Mouse (Mus musculus) kidney, adult 2 months (tissue): ENCODE data around the gene Edn2. TPM values are rescaled to one million over a fixed set of nuclear protein-coding genes. Genes with fewer than 3 reads are reported as not detected.

Source experiments
- DNase-seq: peaks from one replicate; pipeline ENCODE4 v3.0.0; 2021
- H3K27ac ChIP-seq: fragments of 200-500 bp; 2 replicates; pipeline ENCODE4 v1.5.1; 2012; ENCODE audit warnings: low read depth, low read length, control low read depth, inconsistent platforms; ENCODE audit not compliant: insufficient read depth
- H3K27me3 ChIP-seq: fragments of 200-500 bp; replicated peaks from 2 replicates; pipeline ENCODE4 v1.6.1; 2012; ENCODE audit warnings: mild to moderate bottlenecking, moderate library complexity, low read length, inconsistent platforms; ENCODE audit not compliant: control insufficient read depth, insufficient read depth
- H3K36me3 ChIP-seq: fragments of 200-500 bp; 2 replicates; pipeline ENCODE4 v1.6.1; 2012; ENCODE audit warnings: mild to moderate bottlenecking, moderate library complexity, low read length, inconsistent platforms; ENCODE audit not compliant: control insufficient read depth, insufficient read depth
- H3K4me1 ChIP-seq: fragments of 200-500 bp; 2 replicates; pipeline ENCODE4 v1.6.1; 2011; ENCODE audit warnings: low read length; ENCODE audit not compliant: control insufficient read depth, insufficient read depth
- H3K4me3 ChIP-seq: fragments of 200-500 bp; 2 replicates; pipeline ENCODE4 v1.5.1; 2011; ENCODE audit warnings: mild to moderate bottlenecking, low read depth, low read length, control low read depth; ENCODE audit not compliant: insufficient read depth
- CTCF ChIP-seq: fragments of 200-500 bp; conservative IDR thresholded peaks from 2 replicates; pipeline ENCODE4 v1.5.1; 2011; ENCODE audit warnings: low read depth, mild to moderate bottlenecking, control low read depth, low read length, moderate library complexity, mixed read lengths; ENCODE audit not compliant: insufficient read depth, insufficient read length
- POLR2A ChIP-seq: fragments of 200-500 bp; IDR thresholded peaks from one replicate; pipeline ENCODE4 v1.6.1; 2011; ENCODE audit warnings: low read depth, low read length, control low read depth
- WGBS: fragments of 180-500 bp; shearing (Covaris S2); methylation state at CpG from one replicate; pipeline ENCODE4 v1.1.7; 2018; 5-methylcytosine and 5-hydroxymethylcytosine counted together
- polyA plus RNA-seq: library from polyadenylated mRNA; depleted of rRNA; stranded (reverse); fragments of >200 nt; gene quantifications from 2 replicates; pipeline ENCODE4 v1.2.3, GENCODE M21; 2012

The Edn2 gene
- polyA plus RNA-seq, 1 experiment = not detected

DNA sequence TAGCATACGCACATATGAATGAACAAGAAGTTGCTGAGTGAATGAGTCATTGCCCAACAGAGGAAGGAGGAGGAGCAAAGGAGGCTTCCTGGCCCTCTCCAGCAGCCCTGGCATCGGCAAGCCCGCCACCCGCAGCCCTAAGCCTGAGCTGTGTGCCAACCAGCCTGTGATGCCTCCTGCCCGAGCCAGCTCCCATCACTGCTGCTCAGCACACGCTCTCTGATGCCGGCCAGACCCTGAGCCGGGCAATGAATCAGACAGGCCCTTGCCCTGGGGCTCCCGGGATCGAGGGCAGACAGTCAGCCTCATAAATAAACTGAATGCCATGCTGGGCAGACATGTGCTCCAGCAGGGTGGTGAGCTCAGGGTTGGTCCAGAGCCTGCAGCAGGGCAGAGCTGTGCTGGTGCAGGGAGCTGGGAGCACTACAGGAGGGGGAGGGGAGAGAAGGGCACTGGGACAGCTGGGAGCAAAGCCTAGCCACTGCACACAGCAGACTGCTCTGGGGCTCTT, 27.7 kb downstream of the Edn2 start:
- Histone ChIP-seq H3K36me3 (no peaks in the 10 kb centered on the region), H3K4me3 (no peak overlapping the region), H3K4me1 (no peaks in the 10 kb centered on the region), H3K27me3 (no peaks in the 10 kb centered on the region), H3K27ac (no peak overlapping the region)
- DNase-seq = no peak
- no peak for TF ChIP-seq POLR2A
- no peak for TF ChIP-seq CTCF
- 42% methylated on average over 10 of the region's 10 CpGs for WGBS

DNA sequence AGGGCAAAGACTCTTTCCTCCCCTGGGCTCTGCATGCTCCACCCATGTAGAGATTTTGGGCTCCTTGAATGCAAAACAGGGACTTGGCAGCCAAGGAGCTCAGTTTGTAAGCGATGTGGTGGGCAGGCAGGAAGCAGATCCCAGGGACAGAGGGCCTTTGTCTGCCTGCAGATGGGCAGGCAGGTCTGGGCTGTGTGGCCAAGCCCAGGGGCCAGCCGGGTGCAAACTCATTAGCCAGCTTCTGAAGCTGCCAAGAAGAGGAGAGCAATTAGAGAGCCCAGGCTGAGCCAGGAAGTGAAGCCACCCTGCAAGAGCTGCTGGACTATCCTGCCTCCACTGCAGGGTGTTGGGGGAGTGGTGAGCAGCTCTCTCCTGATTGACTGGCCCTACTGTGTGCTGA, 28.9 kb downstream of the Edn2 start:
- DNase-seq = peak; percentile 9
- Histone ChIP-seq H3K36me3 (no peaks in the 10 kb centered on the region), H3K27ac (no peak overlapping the region), H3K4me3 (no peak overlapping the region), H3K27me3 (no peaks in the 10 kb centered on the region), H3K4me1 (no peaks in the 10 kb centered on the region)
- TF ChIP-seq CTCF (no peak), POLR2A (no peak)
- WGBS = 17% methylated on average over 2 of the region's 2 CpGs

DNA sequence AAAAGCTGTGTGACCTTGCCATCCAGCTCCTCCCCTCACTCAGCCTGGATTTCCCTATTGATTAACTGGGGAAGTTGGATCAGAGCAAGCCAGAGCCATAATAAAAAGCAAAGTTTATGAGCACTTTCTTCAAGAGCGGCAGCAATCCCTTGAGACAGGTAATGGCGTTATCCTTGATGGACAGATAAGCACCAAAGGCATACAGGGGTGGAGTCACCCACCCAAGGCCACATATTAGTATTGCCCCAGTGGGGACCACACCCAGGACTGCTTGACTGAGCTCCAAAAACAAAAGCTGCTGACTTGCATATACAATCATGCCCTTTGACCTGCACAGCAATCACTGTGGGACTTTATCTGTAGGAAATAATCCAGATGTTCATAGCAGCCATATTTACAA, 31.0 kb downstream of the Edn2 start:
- H3K27me3 ChIP-seq = no peaks in the 10 kb centered on the region
- H3K4me3 ChIP-seq = no peak overlapping the region
- TF ChIP-seq CTCF (no peak), POLR2A (no peak)
- DNase-seq = no peak
- no peak overlapping the region for H3K27ac ChIP-seq
- no peaks in the 10 kb centered on the region for H3K36me3 ChIP-seq
- WGBS = 66% methylated on average over 2 of the region's 2 CpGs
- no peaks in the 10 kb centered on the region for H3K4me1 ChIP-seq

DNA sequence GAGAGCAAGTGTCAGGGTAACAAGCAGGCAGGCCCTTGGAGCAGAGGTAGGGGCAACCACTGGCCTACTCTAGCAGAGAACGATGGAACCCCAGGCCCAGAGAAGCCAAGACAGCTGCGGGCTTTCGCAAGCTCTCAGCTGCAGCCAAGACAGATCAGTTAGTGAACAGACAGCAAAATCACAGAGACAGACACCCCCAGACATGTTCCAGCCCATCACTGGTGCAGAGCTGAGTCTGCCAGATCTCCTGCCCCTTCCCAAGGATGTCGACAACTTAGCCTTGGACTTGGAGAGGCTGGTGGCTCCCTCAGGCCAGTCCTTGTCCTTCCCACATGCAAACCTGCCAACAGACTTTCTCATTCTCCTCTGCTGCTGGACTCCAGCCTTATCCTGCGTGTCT, 33.0 kb downstream of the Edn2 start:
- no peak for TF ChIP-seq CTCF
- no peaks in the 10 kb centered on the region for H3K36me3 ChIP-seq
- H3K27ac ChIP-seq = no peak overlapping the region
- no peak overlapping the region for H3K4me3 ChIP-seq
- WGBS = 83% methylated on average over 5 of the region's 5 CpGs
- no peaks in the 10 kb centered on the region for H3K27me3 ChIP-seq
- no peak for DNase-seq
- H3K4me1 ChIP-seq = no peaks in the 10 kb centered on the region

DNA sequence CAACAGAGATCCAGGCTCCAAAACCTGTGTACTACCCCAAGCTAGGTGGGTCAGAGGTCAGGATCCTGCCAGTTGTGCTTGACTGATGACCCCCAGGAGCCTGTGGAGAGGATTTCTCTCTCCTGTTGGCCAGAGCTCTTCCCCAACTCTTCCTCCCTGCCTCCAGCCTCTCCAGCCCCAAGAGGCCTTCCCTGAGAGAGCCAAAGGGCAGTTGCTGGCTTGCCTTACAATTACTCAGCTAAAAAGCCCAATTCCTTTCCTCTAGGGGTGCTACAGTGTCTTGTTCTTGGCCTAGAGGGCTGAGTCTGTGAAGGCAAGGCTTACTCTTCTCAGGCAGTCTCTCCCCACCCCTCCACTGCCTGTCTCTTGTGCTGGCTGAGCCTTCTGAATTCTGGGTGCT, 34.0 kb downstream of the Edn2 start:
- Histone ChIP-seq H3K36me3 (no peaks in the 10 kb centered on the region), H3K4me1 (no peaks in the 10 kb centered on the region), H3K4me3 (no peak overlapping the region), H3K27ac (no peak overlapping the region), H3K27me3 (no peaks in the 10 kb centered on the region)
- DNase-seq = no peak
- no peak for TF ChIP-seq POLR2A
- no peak for TF ChIP-seq CTCF

DNA sequence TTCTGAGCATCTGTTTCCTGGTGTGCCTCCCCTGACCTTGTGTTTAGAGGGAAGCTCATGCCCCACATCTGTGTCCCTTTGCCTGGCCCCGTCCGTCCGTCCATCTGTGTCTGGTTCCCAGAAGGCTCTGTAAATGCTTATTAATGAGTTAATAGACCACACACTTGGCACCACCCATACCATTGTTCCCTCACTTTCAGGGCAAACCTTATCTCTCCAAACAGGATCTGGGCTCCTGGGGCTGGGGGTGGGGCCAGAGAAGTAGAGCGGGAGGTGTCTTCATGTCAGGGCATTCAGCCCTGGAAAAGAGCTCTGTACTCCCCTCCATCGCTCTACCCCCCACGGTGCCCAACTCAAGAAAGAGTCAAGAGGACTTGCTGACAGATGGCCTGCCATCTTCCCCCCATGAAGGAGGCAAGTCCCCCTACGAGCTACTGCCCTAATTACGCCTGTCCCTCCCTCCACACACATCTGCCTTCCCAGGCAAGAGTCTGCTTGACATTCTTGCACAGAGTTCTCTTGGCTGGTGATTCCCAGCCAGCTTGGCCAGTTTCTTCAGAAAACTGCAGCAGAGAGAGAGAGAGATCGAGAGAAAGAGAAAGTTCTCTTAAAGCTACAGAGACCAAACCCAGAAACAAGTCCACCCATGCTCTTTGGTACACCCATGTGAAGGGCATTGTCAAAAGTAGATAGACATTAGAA, 38.3 kb downstream of the Edn2 start:
- no peaks in the 10 kb centered on the region for H3K36me3 ChIP-seq
- H3K27me3 ChIP-seq = no peaks in the 10 kb centered on the region
- no peak overlapping the region for H3K4me3 ChIP-seq
- H3K4me1 ChIP-seq = no peaks in the 10 kb centered on the region
- 65% methylated on average over 9 of the region's 9 CpGs for WGBS
- H3K27ac ChIP-seq = no peak overlapping the region
- no peak for DNase-seq
- TF ChIP-seq POLR2A = no peak
- no peak for TF ChIP-seq CTCF

DNA sequence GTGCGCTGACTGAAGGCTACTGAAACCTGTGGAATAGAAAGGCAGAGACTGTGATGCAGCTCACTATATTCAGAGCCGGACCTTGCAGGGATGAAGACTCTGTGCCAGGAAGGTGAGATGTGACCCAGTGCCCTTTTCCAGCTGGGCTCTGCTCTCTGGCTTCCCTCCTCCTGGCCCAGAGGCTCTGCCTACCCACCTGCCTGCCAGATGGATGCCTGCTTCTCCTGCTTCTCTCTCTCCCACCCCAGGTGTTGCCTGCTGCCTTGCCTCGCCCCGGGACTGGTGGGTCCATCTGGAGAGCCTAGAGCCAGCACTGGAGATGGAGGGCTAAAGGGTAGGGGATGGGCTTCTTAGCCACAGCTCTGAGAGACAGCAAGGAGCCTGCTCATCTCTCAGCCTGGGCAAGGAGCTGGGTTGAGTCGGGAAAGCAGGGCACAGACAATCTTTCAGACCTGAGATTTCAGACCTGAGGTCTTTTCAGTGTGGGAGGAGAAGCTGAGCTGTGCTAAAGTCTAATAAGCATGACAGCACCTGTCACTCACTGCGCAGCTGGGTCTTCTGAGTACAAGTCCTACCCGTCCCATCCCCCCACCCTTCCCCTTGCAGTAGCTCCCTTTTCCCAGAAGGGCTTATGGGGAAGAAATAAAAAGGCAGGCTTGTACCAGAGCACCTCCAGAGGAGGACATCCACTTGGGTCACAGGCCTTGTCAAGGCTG, 39.7 kb downstream of the Edn2 start:
- 75% methylated on average over 7 of the region's 7 CpGs for WGBS
- TF ChIP-seq CTCF (no peak), POLR2A (no peak)
- Histone ChIP-seq H3K27ac (no peak overlapping the region), H3K4me3 (no peak overlapping the region), H3K4me1 (no peaks in the 10 kb centered on the region), H3K27me3 (no peaks in the 10 kb centered on the region), H3K36me3 (no peaks in the 10 kb centered on the region)
- DNase-seq = no peak
